Mouse (Mus musculus): ENCODE data around the gene Olfr1.

Gene Olfr1

GRCm38 (mm10) chr11:73399514-73399913 lies at the start of gene Olfr1:
Gene Olfr1 (minus strand): TSS chr11:73399614.
- no peak for DNase-seq (ENCODE audit: low read depth, low spot score)

- DNase-seq (ENCODE audit: low read depth, low spot score), result no peak
Observed at GRCm38 (mm10) chr11:73428377-73428776, 29.0 kb upstream of the Olfr1 start, which contains the start of gene Olfr378. Gene Olfr378 (minus strand): TSS chr11:73428477.

GRCm38 (mm10) chr11:73395374-73395773 lies 4.0 kb downstream of the Olfr1 start:
- peak; percentile 0 for DNase-seq (ENCODE audit: low read depth, low spot score)

GRCm38 (mm10) chr11:73370946-73371345 lies 28.5 kb downstream of the Olfr1 start, which contains the start of gene Olfr376:
Gene Olfr376 (plus strand): TSS chr11:73371246.
- DNase-seq (ENCODE audit: low read depth, low spot score), result no peak

GRCm38 (mm10) chr11:73350483-73350882 lies 48.9 kb downstream of the Olfr1 start, which contains the start of gene Olfr20:
Gene Olfr20 (plus strand): TSS chr11:73350783.
- DNase-seq (ENCODE audit: low read depth, low spot score), result no peak

All from mesoderm, embryonic 11.5 days (tissue).